Mouse (Mus musculus) right cerebral cortex, postnatal 10 days (tissue): Measurements from ENCODE around the gene Atl1.

Experiments used
- DNase-seq, 2 experiments: peaks; one replicate each; pipeline ENCODE4 v3.0.0; 2021; ENCODE audit warnings: low spot score in 2 of 2

Gene Atl1

DNA sequence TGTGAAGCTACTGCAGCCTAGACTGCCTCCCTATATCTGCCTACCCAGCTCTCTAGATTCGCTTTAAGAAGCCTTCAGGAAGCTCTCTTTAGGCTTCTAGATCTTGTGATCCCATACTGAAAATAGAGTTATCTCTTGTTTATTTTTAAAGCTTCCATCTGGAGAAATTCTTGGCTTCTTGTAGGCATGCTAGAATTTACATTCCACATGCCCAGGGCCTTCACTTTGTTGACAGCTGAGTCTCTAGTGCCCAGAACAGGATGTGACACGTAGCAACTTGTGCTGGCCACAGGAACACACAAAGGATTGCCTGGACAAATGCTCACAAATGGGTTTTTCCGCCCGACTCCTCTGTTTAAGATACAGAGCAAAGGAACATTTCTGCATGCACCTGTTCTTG lies 123.5 kb downstream of the Atl1 start:
- no peak for DNase-seq
